Mouse (Mus musculus) brain, embryonic 14.5 days (tissue): Measurements from ENCODE around the gene Gabrb2.

ENCODE experiments used
- CTCF ChIP-seq: fragments of 200-500 bp; IDR thresholded peaks from 2 replicates; pipeline ENCODE4 v1.5.1; 2012; ENCODE audit warnings: inconsistent platforms, mild to moderate bottlenecking, moderate library complexity, borderline replicate concordance; ENCODE audit not compliant: insufficient read depth, insufficient read length; ENCODE audit errors: extremely low read depth
- POLR2A ChIP-seq: fragments of 200-500 bp; IDR thresholded peaks from 2 replicates; pipeline ENCODE4 v1.6.1; 2012; ENCODE audit warnings: mild to moderate bottlenecking, inconsistent platforms, borderline replicate concordance; ENCODE audit not compliant: poor library complexity, insufficient read depth, insufficient read length, severe bottlenecking; ENCODE audit errors: extremely low read depth

GRCm38 (mm10) chr11:42474523-42474922, 55.0 kb downstream of the Gabrb2 start:
- TF ChIP-seq POLR2A (no peak), CTCF (no peak)
